Mouse (Mus musculus) midbrain, embryonic 10.5 days (tissue): ENCODE results near the gene Trim28. TPM values are rescaled to one million over a fixed set of nuclear protein-coding genes. Genes with fewer than 3 reads are reported as not detected.

Source experiments
- DNase-seq: peaks from one replicate; pipeline ENCODE4 v3.0.0-alpha.2; 2017; ENCODE audit warnings: low spot score
- H3K27ac ChIP-seq: fragments of 300-500 bp; sonication (generic); replicated peaks from 2 replicates; pipeline ENCODE4 v1.5.1; 2016; ENCODE audit warnings: mild to moderate bottlenecking
- H3K27me3 ChIP-seq: fragments of 300-500 bp; sonication (generic); 2 replicates; pipeline ENCODE4 v1.6.1; 2016; ENCODE audit warnings: low read depth, mild to moderate bottlenecking; ENCODE audit not compliant: poor library complexity, severe bottlenecking
- H3K36me3 ChIP-seq: fragments of 300-500 bp; sonication (generic); 2 replicates; pipeline ENCODE4 v1.6.1; 2016; ENCODE audit warnings: mild to moderate bottlenecking, moderate library complexity
- H3K4me1 ChIP-seq: fragments of 300-500 bp; sonication (generic); 2 replicates; pipeline ENCODE4 v1.6.1; 2016
- H3K4me3 ChIP-seq: fragments of 300-500 bp; sonication (generic); 2 replicates; pipeline ENCODE4 v1.5.1; 2016; ENCODE audit warnings: mild to moderate bottlenecking, moderate library complexity
- H3K9me3 ChIP-seq: fragments of 300-500 bp; sonication (generic); replicated peaks from 2 replicates; pipeline ENCODE4 v1.6.1; 2016; ENCODE audit warnings: mild to moderate bottlenecking
- WGBS: fragments of 180-500 bp; shearing (Covaris S2); methylation state at CpG from one replicate; pipeline ENCODE4 v1.1.7; 2016; 5-methylcytosine and 5-hydroxymethylcytosine counted together
- polyA plus RNA-seq: library from polyadenylated mRNA; unstranded; fragments of >200 nt; fragmentation: Nextera tagmentation; extraction: Ambion mirVana; gene quantifications from 2 replicates; pipeline ENCODE4 v1.2.1, GENCODE M21; 2016

The Trim28 gene
- polyA plus RNA-seq, 1 experiment from 2014 or later: 398 TPM

GRCm38 (mm10) chr7:12979776-12980175 is 19.1 kb upstream of the Trim28 start:
- 80% methylated on average over 6 of the region's 6 CpGs for WGBS
- no peak overlapping the region for H3K27ac ChIP-seq
- no peak overlapping the region for H3K4me3 ChIP-seq
- no peaks in the 10 kb centered on the region for H3K27me3 ChIP-seq
- DNase-seq: no peak
- H3K4me1 ChIP-seq: peaks cover 24% of the 10 kb centered on the region
- peaks cover 21% of the 10 kb centered on the region for H3K36me3 ChIP-seq
- H3K9me3 ChIP-seq: no peaks in the 10 kb centered on the region

DNA sequence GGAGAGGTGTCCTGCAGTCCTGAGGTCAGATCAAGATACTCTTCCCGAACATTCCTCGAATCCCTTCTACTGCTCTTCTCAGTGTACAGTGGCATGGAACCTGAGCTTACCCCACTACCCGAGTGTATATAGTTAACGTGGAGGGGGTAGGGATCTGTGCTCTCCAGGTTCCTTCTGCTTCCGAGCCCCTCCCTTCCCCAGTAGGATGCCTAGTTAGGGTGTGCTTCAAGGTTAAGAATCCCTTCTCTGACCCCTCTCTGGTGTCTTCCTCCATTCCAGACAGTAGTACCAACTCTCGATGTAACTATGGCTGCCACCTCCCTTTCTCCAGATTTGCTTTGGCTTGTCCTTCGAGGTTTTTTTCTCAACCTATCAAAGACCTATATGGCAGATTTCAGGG is 18.6 kb upstream of the Trim28 start:
- Histone ChIP-seq H3K9me3 (no peaks in the 10 kb centered on the region), H3K4me1 (peaks cover 24% of the 10 kb centered on the region), H3K4me3 (no peak overlapping the region), H3K27ac (no peak overlapping the region), H3K36me3 (peaks cover 21% of the 10 kb centered on the region), H3K27me3 (no peaks in the 10 kb centered on the region)
- no peak for DNase-seq
- WGBS: 87% methylated on average over 7 of the region's 7 CpGs

DNA sequence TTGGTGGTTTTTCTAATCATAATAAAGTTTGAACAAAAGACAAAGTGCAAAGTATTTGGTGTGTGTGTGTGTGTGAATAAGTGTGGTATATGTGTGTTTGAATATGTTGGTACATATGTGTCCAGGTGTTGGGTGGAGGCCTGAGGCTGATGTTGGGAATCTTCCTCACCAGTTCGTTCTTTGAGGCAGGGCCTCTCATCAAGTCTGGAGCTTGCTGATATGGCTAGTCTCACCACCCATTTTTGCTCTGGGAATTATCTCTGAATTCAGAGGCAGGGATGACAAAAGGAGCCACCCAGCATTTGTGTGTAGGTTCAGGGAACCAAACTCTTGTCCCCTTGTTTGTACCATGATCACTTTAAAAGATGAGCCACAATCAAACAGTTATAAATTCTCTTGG is 13.2 kb upstream of the Trim28 start:
- Histone ChIP-seq H3K4me3 (no peak overlapping the region), H3K9me3 (no peaks in the 10 kb centered on the region), H3K4me1 (no peaks in the 10 kb centered on the region), H3K27ac (no peak overlapping the region), H3K36me3 (peaks cover 14% of the 10 kb centered on the region), H3K27me3 (no peaks in the 10 kb centered on the region)
- no peak for DNase-seq
- WGBS: 76% methylated on average over 1 of the region's 1 CpGs

- H3K4me3 ChIP-seq: no peak overlapping the region
- H3K4me1 ChIP-seq: no peaks in the 10 kb centered on the region
- H3K9me3 ChIP-seq: no peaks in the 10 kb centered on the region
- WGBS: 86% methylated on average over 8 of the region's 8 CpGs
- H3K27me3 ChIP-seq: no peaks in the 10 kb centered on the region
- no peak for DNase-seq
- peaks cover 9% of the 10 kb centered on the region for H3K36me3 ChIP-seq
- no peak overlapping the region for H3K27ac ChIP-seq
These were observed 12.0 kb upstream of the Trim28 start for GRCm38 (mm10) chr7:12986906-12987305.

DNA sequence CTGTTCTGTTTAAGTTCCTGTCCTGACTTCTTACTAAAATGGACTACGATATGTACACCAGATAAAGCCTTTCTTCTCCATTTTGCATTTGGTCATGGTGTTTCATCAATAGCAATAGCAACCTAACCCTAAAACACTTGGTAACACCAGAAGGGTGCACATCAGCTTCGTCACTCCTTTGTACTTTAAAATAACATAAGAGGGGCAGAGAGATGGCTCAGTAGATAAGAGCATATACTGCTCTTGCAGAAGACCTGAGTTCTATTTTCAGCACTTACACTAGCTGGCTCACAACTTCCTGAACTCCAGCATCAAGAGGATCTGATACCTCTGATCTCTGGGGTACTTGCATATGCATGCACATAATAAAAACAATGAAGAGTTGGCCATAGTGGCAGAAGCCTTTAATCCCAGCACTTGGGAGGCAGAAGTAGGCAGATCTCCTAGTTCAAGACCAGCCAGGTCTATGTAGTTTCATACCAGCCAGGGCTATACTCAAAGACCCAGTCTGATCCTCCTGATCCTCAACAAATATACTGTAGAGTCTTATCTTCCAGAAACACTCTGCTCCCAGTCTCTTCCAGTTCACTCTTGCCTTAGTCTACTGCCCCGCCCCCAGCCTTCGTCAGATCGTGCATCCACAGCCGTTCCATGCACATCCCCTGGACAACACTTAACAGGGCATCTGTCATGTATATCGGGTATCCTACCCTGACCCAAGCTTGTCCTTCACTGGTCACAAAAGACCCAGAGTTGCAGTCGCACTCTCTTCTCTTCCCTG is 11.3 kb upstream of the Trim28 start:
- no peak overlapping the region for H3K4me3 ChIP-seq
- 89% methylated on average over 8 of the region's 8 CpGs for WGBS
- no peaks in the 10 kb centered on the region for H3K27me3 ChIP-seq
- DNase-seq: no peak
- H3K27ac ChIP-seq: no peak overlapping the region
- H3K4me1 ChIP-seq: no peaks in the 10 kb centered on the region
- no peaks in the 10 kb centered on the region for H3K9me3 ChIP-seq
- peaks cover 3% of the 10 kb centered on the region for H3K36me3 ChIP-seq

GRCm38 (mm10) chr7:12992222-12992621 is 6.7 kb upstream of the Trim28 start:
- 5% methylated on average over 3 of the region's 3 CpGs for WGBS
- Histone ChIP-seq H3K36me3 (no peaks in the 10 kb centered on the region), H3K4me1 (no peaks in the 10 kb centered on the region), H3K27ac (no peak overlapping the region), H3K4me3 (no peak overlapping the region), H3K9me3 (no peaks in the 10 kb centered on the region), H3K27me3 (no peaks in the 10 kb centered on the region)
- DNase-seq: no peak

DNA sequence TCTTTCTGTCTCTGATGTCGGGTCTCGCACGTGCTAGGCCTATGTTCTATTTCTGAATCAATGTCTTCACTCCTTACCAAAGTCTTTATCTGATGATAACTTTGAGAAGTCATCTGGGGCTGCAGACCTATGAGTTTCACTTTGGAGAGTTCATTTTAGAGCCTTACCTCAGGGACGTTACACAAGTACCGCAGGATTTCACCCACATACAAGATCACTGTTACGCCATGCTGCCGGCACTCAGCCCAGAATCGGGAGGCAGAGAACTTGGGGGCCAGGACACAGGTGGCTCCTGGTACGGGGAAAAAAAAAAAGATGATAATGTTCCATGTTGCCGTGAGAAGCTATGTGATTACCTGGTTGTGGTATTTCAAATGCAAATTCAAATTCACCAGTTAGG is 5.8 kb upstream of the Trim28 start:
- H3K4me3 ChIP-seq: no peak overlapping the region
- H3K27ac ChIP-seq: no peak overlapping the region
- no peak for DNase-seq
- no peaks in the 10 kb centered on the region for H3K27me3 ChIP-seq
- H3K36me3 ChIP-seq: no peaks in the 10 kb centered on the region
- WGBS: 89% methylated on average over 10 of the region's 10 CpGs
- H3K4me1 ChIP-seq: no peaks in the 10 kb centered on the region
- H3K9me3 ChIP-seq: no peaks in the 10 kb centered on the region

DNA sequence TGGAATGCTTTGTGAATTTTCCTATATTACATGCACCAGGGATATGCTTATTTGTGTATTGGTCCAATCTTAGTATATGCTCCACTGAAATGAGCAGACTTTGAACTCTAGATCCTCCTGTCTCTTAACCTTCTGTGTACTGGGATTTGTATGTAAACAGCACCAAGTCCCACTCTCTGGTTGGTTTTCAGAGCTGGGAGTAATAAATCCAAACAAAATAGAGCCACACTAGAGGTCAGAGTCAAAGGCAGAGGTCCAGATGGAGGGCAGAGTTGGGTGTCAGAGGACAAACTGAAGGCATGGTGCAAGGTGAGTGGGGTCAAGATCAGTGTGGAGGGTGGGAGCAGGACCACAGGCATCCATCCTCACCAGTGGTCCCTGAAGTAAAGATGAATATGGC is 3.1 kb upstream of the Trim28 start:
- Histone ChIP-seq H3K9me3 (no peaks in the 10 kb centered on the region), H3K4me3 (no peak overlapping the region), H3K27ac (no peak overlapping the region), H3K4me1 (no peaks in the 10 kb centered on the region), H3K36me3 (no peaks in the 10 kb centered on the region), H3K27me3 (no peaks in the 10 kb centered on the region)
- DNase-seq: no peak

DNA sequence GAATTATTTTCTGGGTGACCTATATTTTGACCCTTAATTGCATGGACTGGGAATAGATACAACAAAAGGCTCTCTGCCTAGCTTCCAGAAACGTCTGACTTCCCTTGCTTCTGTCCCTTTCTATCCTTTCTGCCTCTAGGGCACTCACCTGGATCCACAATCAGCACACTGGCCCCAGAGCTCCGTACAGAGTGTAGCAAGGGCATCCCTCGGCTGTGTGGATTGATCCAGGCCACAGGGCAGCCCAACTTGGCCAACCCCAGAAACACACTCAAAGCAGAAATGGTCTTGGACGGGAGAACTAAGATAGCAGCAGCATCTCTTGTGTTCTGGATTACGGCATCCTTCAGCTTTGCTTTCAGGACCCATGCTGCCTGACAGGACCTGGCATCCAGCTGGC is 1.7 kb upstream of the Trim28 start:
- H3K4me3 ChIP-seq: no peak overlapping the region
- H3K36me3 ChIP-seq: no peaks in the 10 kb centered on the region
- H3K27me3 ChIP-seq: no peaks in the 10 kb centered on the region
- 76% methylated on average over 5 of the region's 5 CpGs for WGBS
- no peaks in the 10 kb centered on the region for H3K4me1 ChIP-seq
- no peak overlapping the region for H3K27ac ChIP-seq
- no peaks in the 10 kb centered on the region for H3K9me3 ChIP-seq
- DNase-seq: no peak

- Histone ChIP-seq H3K27ac (no peak within 1 kb of the TSS), H3K4me3 (no peak within 1 kb of the TSS), H3K4me1 (no peaks in the 10 kb centered on the region), H3K9me3 (no peaks in the 10 kb centered on the region), H3K27me3 (no peaks in the 10 kb centered on the region), H3K36me3 (no peaks in the 10 kb centered on the region)
- WGBS: 81% methylated on average over 5 of the region's 5 CpGs
- DNase-seq: no peak
These were observed 861 bp upstream of the Trim28 start, which contains the start of gene Slc27a5 for GRCm38 (mm10) chr7:12998053-12998452. Gene Slc27a5, minus strand, starts transcription at chr7:12998192.

DNA sequence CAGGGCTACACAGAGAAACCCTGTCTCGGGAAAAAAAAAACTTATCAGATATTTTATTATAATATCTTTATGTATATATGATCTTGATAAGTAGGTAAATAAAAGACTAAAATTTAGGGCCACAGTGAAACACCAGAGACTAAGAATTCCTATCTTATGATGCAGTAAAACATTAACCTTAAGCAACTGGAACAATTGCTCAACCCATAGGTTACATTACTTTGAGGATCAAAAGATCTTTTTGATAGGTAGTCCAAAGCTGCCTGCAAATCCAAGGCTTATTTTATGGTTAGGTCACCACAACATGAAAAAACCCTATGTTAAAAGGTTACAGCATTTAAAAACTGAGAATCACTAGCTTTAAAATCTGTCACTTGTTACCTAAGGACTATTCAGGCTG is 2.7 kb downstream of the Trim28 start:
- no peak for DNase-seq
- Histone ChIP-seq H3K9me3 (no peaks in the 10 kb centered on the region), H3K4me3 (no peak overlapping the region), H3K27me3 (peaks cover 2% of the 10 kb centered on the region; the same call in 1 of the 2 replicates), H3K4me1 (no peaks in the 10 kb centered on the region), H3K27ac (no peak overlapping the region), H3K36me3 (peaks cover 27% of the 10 kb centered on the region)
- 78% methylated on average over 1 of the region's 1 CpGs for WGBS

GRCm38 (mm10) chr7:13003380-13003779 is 4.5 kb downstream of the Trim28 start:
- H3K4me1 ChIP-seq: peaks cover 16% of the 10 kb centered on the region
- no peaks in the 10 kb centered on the region for H3K9me3 ChIP-seq
- no peak overlapping the region for H3K27ac ChIP-seq
- WGBS: 72% methylated on average over 5 of the region's 5 CpGs
- DNase-seq: no peak
- H3K4me3 ChIP-seq: no peak overlapping the region
- peaks cover 20% of the 10 kb centered on the region for H3K27me3 ChIP-seq
- H3K36me3 ChIP-seq: peaks cover 43% of the 10 kb centered on the region

DNA sequence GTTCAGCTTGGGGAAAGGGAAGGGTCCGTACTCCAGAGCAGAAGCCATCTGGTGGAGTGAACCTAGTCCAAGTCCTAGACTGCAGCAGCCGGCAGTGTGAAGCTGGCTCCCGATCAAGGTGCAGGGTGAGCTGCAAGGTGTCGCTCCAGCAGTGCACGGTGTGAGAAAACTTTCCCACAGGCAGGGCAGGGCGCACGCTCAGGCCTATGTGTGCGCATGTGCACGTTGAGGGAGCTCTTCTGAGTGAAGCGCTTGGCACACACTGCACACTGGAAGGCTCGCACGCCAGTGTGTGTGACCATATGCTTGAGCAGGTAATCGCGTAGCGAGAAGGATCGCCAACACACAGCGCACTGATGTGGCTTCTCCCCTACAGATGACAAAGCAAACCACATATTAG is 7.1 kb downstream of the Trim28 start:
- no peaks in the 10 kb centered on the region for H3K9me3 ChIP-seq
- 90% methylated on average over 17 of the region's 17 CpGs for WGBS

More for the DNA sequence above, 7.1 kb downstream of the Trim28 start:
- no peak for DNase-seq
- H3K27me3 ChIP-seq: peaks cover 22% of the 10 kb centered on the region
- H3K4me1 ChIP-seq: peaks cover 34% of the 10 kb centered on the region
- H3K4me3 ChIP-seq: no peak overlapping the region
- H3K27ac ChIP-seq: no peak overlapping the region
- H3K36me3 ChIP-seq: peaks cover 43% of the 10 kb centered on the region
